Mouse (Mus musculus): ENCODE measurements around the gene Ccnd1. TPM values are rescaled to one million over a fixed set of nuclear protein-coding genes. Genes with fewer than 3 reads are reported as not detected.

Ccnd1 gene
- polyA plus RNA-seq, 1 experiment from 2014 or later, result 28.1 TPM

DNA sequence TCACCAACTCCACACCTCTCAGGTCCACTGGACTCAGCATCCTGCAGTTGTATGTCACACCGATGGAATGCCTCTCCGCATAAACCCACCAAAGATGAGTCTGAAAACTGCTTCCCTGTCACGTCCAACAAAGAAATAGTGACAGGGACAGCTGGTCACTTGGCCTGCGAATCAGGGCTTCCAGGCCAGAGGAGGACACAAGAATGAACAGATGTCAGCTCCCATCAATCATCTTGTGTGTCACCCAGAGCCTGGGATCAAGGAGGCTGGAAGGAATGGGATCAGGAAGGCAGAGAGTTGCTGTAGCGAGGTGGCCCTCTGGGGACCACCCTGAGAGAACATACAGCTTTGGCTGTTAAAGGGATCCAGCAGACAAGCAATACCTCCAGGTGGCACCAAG is 4.8 kb downstream of the Ccnd1 start:
- H3K4me1 ChIP-seq (replicated peaks; ENCODE audit: control insufficient read depth, insufficient read depth, low read length), result peaks cover 27% of the 10 kb centered on the region
- H3K9ac ChIP-seq, result no peak overlapping the region
- ATAC-seq (ENCODE audit: low FRiP score), result no peak
- H3K27me3 ChIP-seq (ENCODE audit: control insufficient read depth, insufficient read depth, low read length), result peaks cover 21% of the 10 kb centered on the region
- H3K27ac ChIP-seq, result no peak overlapping the region
- peaks cover 4% of the 10 kb centered on the region; the same call in 1 of the 2 replicates for H3K36me3 ChIP-seq (replicated peaks; ENCODE audit: control insufficient read depth, insufficient read depth)
- H3K4me2 ChIP-seq (replicated peaks), result no peak overlapping the region
- H3K9me3 ChIP-seq (ENCODE audit: control insufficient read depth, low read length), result no peaks in the 10 kb centered on the region
- no peak for DNase-seq (ENCODE audit: low spot score)
- WGBS, result 47% methylated on average over 5 of the region's 5 CpGs
- H3K4me3 ChIP-seq (replicated peaks; ENCODE audit: low read length), result no peak overlapping the region

DNA sequence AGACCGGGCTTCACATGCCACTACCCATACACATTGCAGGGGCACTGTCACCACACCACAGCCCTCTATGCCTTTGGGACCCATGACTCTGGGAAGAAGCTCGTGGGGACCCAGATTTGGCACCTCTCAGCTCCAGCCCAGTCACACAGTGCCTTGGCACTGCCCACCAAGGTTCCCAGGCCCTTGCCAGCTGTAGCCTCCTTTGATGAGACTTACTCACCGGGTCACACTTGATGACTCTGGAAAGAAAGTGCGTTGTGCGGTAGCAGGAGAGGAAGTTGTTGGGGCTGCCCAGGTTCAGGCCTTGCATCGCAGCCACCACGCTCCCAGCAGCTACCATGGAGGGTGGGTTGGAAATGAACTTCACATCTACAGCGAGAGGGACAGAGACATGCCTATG is 5.9 kb downstream of the Ccnd1 start:
- no peak for DNase-seq (ENCODE audit: low spot score)
- peaks cover 4% of the 10 kb centered on the region; the same call in 1 of the 2 replicates for H3K36me3 ChIP-seq (replicated peaks; ENCODE audit: control insufficient read depth, insufficient read depth)
- no peak for ATAC-seq (ENCODE audit: low FRiP score)
- no peak overlapping the region for H3K4me3 ChIP-seq (replicated peaks; ENCODE audit: low read length)
- H3K9ac ChIP-seq, result no peak overlapping the region
- no peaks in the 10 kb centered on the region for H3K9me3 ChIP-seq (ENCODE audit: control insufficient read depth, low read length)
- H3K27me3 ChIP-seq (ENCODE audit: control insufficient read depth, insufficient read depth, low read length), result peaks cover 11% of the 10 kb centered on the region; the same call in 1 of the 2 replicates
- no peak overlapping the region for H3K4me2 ChIP-seq (replicated peaks)
- no peak overlapping the region for H3K27ac ChIP-seq
- H3K4me1 ChIP-seq (replicated peaks; ENCODE audit: control insufficient read depth, insufficient read depth, low read length), result peaks cover 16% of the 10 kb centered on the region
- whole genome bisulfite sequencing, result 93% methylated on average over 8 of the region's 8 CpGs

- Histone ChIP-seq H3K27ac (no peak overlapping the region), H3K4me1 (replicated peaks; ENCODE audit: control insufficient read depth, insufficient read depth, low read length) (peaks cover 12% of the 10 kb centered on the region), H3K9ac (no peak overlapping the region), H3K36me3 (replicated peaks; ENCODE audit: control insufficient read depth, insufficient read depth) (peaks cover 4% of the 10 kb centered on the region; the same call in 1 of the 2 replicates), H3K27me3 (ENCODE audit: control insufficient read depth, insufficient read depth, low read length) (peaks cover 7% of the 10 kb centered on the region; the same call in 1 of the 2 replicates), H3K9me3 (ENCODE audit: control insufficient read depth, low read length) (no peaks in the 10 kb centered on the region), H3K4me3 (replicated peaks; ENCODE audit: low read length) (no peak overlapping the region), H3K4me2 (replicated peaks) (no peak overlapping the region)
- ATAC-seq (ENCODE audit: low FRiP score) (no peak), DNase-seq (ENCODE audit: low spot score) (no peak)
- WGBS, result 91% methylated on average over 3 of the region's 3 CpGs
Observed at GRCm38 (mm10) chr7:144933336-144933735, 6.4 kb downstream of the Ccnd1 start.

- WGBS, result 74% methylated on average over 18 of the region's 18 CpGs
- ATAC-seq (ENCODE audit: low FRiP score), result no peak
Observed at GRCm38 (mm10) chr7:144932389-144932937, 7.3 kb downstream of the Ccnd1 start.

DNA sequence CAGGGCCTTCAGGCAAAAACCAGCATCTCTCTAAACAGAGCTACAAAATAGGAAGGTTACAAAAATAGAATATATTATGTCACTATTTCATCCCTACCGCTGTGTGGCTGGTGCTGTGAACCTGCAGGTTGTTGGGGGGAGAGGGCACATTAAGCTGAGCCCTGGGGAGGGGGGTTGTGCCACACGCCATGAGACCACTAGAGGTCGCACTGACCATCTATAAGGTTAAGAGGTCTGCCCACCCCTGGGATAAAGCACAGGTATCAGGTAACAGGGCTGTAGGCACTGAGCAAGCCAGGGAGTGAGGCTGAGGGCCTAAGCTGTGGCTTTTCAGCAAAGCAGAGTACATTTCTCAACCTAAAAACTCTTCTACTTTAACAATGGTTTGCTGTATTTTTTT is 7.9 kb downstream of the Ccnd1 start:
- ATAC-seq (ENCODE audit: low FRiP score) (no peak), DNase-seq (ENCODE audit: low spot score) (no peak)
- no peak overlapping the region for H3K4me3 ChIP-seq (replicated peaks; ENCODE audit: low read length)
- WGBS, result 23% methylated on average over 3 of the region's 3 CpGs
- no peak overlapping the region for H3K9ac ChIP-seq
- H3K4me2 ChIP-seq (replicated peaks), result no peak overlapping the region
- H3K9me3 ChIP-seq (ENCODE audit: control insufficient read depth, low read length), result no peaks in the 10 kb centered on the region
- H3K27me3 ChIP-seq (ENCODE audit: control insufficient read depth, insufficient read depth, low read length), result no peaks in the 10 kb centered on the region
- peaks cover 6% of the 10 kb centered on the region; the same call in 1 of the 2 replicates for H3K4me1 ChIP-seq (replicated peaks; ENCODE audit: control insufficient read depth, insufficient read depth, low read length)
- peaks cover 5% of the 10 kb centered on the region; the same call in 1 of the 2 replicates for H3K36me3 ChIP-seq (replicated peaks; ENCODE audit: control insufficient read depth, insufficient read depth)
- no peak overlapping the region for H3K27ac ChIP-seq

More at GRCm38 (mm10) chr7:144932389-144932937, 7.3 kb downstream of the Ccnd1 start:
- H3K27me3 ChIP-seq (ENCODE audit: control insufficient read depth, insufficient read depth, low read length), result no peaks in the 10 kb centered on the region
- H3K27ac ChIP-seq, result no peak overlapping the region
- no peaks in the 10 kb centered on the region for H3K9me3 ChIP-seq (ENCODE audit: control insufficient read depth, low read length)
- H3K4me1 ChIP-seq (replicated peaks; ENCODE audit: control insufficient read depth, insufficient read depth, low read length), result peaks cover 6% of the 10 kb centered on the region; the same call in 1 of the 2 replicates
- no peak overlapping the region for H3K4me2 ChIP-seq (replicated peaks)
- H3K4me3 ChIP-seq (replicated peaks; ENCODE audit: low read length), result no peak overlapping the region
- peaks cover 4% of the 10 kb centered on the region; the same call in 1 of the 2 replicates for H3K36me3 ChIP-seq (replicated peaks; ENCODE audit: control insufficient read depth, insufficient read depth)
- DNase-seq (ENCODE audit: low spot score), result no peak
- H3K9ac ChIP-seq, result no peak overlapping the region

DNA sequence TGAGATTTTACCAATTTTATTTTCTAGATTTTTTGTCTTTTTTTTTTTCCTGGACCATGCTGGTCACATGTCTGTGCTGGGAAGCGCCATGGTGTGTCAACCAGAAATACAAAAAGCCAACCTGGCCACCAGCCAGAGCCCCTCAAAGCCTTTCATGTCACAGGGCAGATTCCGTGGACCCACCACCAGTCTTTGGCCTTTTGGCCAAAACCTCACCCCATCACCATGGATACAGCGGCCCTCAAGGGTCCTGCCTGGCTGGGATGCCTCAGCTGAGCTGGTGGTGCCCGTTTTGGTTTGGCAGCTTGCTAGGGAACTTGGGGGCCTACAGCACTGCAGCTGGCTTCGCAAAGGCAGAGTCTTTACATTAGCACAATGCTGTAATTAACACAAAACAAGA is 9.8 kb downstream of the Ccnd1 start:
- 38% methylated on average over 5 of the region's 5 CpGs for WGBS
- Histone ChIP-seq H3K36me3 (replicated peaks; ENCODE audit: control insufficient read depth, insufficient read depth) (peaks cover 12% of the 10 kb centered on the region; the same call in 1 of the 2 replicates), H3K4me2 (replicated peaks) (no peak overlapping the region), H3K4me1 (replicated peaks; ENCODE audit: control insufficient read depth, insufficient read depth, low read length) (no peaks in the 10 kb centered on the region), H3K9ac (no peak overlapping the region), H3K27me3 (ENCODE audit: control insufficient read depth, insufficient read depth, low read length) (no peaks in the 10 kb centered on the region), H3K9me3 (ENCODE audit: control insufficient read depth, low read length) (no peaks in the 10 kb centered on the region), H3K27ac (no peak overlapping the region), H3K4me3 (replicated peaks; ENCODE audit: low read length) (no peak overlapping the region)
- ATAC-seq (ENCODE audit: low FRiP score) (no peak), DNase-seq (ENCODE audit: low spot score) (no peak)

DNA sequence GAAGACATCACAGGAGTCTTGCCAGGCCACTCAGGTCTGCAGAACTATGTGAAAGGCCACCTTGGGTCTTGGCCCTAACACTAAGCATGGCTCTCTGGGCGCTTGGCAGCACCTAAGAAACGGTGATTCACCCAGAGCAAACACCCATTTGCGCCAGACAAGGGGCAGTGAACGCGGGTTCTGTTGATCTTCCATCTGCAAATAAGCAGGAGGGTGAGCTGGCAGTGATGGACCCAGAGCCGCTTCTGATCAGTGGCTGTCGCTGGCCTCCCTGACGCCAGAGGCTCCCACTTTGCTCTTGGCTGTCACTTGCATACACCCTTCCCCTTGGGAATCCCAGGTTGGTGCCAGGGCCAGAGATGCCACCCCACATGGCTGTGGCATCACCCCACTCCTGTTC is 10.2 kb downstream of the Ccnd1 start:
- no peak overlapping the region for H3K9ac ChIP-seq
- no peak for DNase-seq (ENCODE audit: low spot score)
- WGBS, result 77% methylated on average over 8 of the region's 8 CpGs
- H3K27me3 ChIP-seq (ENCODE audit: control insufficient read depth, insufficient read depth, low read length), result no peaks in the 10 kb centered on the region
- no peaks in the 10 kb centered on the region for H3K9me3 ChIP-seq (ENCODE audit: control insufficient read depth, low read length)
- H3K4me2 ChIP-seq (replicated peaks), result no peak overlapping the region
- H3K4me3 ChIP-seq (replicated peaks; ENCODE audit: low read length), result no peak overlapping the region
- H3K4me1 ChIP-seq (replicated peaks; ENCODE audit: control insufficient read depth, insufficient read depth, low read length), result no peaks in the 10 kb centered on the region
- peaks cover 16% of the 10 kb centered on the region for H3K36me3 ChIP-seq (replicated peaks; ENCODE audit: control insufficient read depth, insufficient read depth)
- no peak for ATAC-seq (ENCODE audit: low FRiP score)
- no peak overlapping the region for H3K27ac ChIP-seq

- H3K9me3 ChIP-seq (ENCODE audit: control insufficient read depth, low read length), result no peaks in the 10 kb centered on the region
- ATAC-seq (ENCODE audit: low FRiP score) (no peak), DNase-seq (ENCODE audit: low spot score) (no peak)
- 79% methylated on average over 6 of the region's 6 CpGs for WGBS
- no peak overlapping the region for H3K4me2 ChIP-seq (replicated peaks)
- H3K4me1 ChIP-seq (replicated peaks; ENCODE audit: control insufficient read depth, insufficient read depth, low read length), result no peaks in the 10 kb centered on the region
- no peaks in the 10 kb centered on the region for H3K27me3 ChIP-seq (ENCODE audit: control insufficient read depth, insufficient read depth, low read length)
- H3K9ac ChIP-seq, result no peak overlapping the region
- no peak overlapping the region for H3K4me3 ChIP-seq (replicated peaks; ENCODE audit: low read length)
- H3K27ac ChIP-seq, result no peak overlapping the region
- H3K36me3 ChIP-seq (replicated peaks; ENCODE audit: control insufficient read depth, insufficient read depth), result peaks cover 22% of the 10 kb centered on the region
Observed at GRCm38 (mm10) chr7:144928889-144929210, 10.9 kb downstream of the Ccnd1 start.

DNA sequence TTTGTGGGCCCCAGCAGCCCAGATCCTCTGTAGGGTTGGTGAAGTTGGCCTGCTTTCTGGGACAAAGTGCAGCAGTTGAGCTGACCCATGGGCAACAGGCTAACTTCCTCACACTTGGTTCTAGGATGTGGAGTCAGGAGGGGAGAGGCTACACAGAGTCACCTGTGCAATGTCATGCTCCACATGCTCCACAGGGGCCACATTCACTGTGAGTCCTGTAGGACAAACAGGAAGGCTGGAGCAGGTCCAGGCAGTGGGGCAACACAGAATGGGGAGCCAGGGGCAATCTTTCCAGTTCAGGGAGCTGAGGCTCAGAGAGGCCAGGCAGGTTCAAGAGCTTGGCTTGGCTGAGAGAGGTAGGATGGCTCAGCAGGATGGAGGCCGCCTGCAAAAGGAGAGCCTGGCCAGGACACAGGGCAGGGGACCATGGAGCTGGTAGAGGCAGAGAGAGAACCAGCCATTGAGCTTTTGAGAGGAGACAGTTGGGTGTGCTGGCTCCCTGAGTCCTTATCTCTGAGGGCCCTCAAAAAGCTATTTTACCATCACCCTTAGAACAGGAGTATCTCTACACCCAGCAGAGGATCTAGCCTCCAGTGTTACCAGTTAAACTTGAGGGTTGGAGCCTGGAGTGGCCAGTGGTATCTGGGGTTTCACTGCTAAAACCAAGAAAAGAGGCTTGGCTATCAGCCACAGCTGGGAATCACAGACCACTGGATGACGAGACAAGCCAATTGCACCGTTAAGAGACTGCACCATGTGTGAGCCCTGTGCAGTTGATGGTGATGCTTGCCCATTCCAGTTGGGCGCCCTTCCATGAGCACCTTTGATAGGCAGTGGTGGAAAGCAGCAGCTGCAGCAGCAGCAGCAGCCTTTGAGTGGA is 11.5 kb downstream of the Ccnd1 start:
- DNase-seq (ENCODE audit: low spot score), result no peak
- Histone ChIP-seq H3K27me3 (ENCODE audit: control insufficient read depth, insufficient read depth, low read length) (no peaks in the 10 kb centered on the region), H3K4me3 (replicated peaks; ENCODE audit: low read length) (no peak overlapping the region), H3K4me1 (replicated peaks; ENCODE audit: control insufficient read depth, insufficient read depth, low read length) (no peaks in the 10 kb centered on the region), H3K36me3 (replicated peaks; ENCODE audit: control insufficient read depth, insufficient read depth) (peaks cover 26% of the 10 kb centered on the region), H3K4me2 (replicated peaks) (no peak overlapping the region), H3K9me3 (ENCODE audit: control insufficient read depth, low read length) (no peaks in the 10 kb centered on the region), H3K9ac (no peak overlapping the region), H3K27ac (no peak overlapping the region)
- 72% methylated on average over 4 of the region's 4 CpGs for WGBS
- ATAC-seq (ENCODE audit: low FRiP score), result no peak

All from hindbrain, embryonic 14.5 days (tissue).